Mouse (Mus musculus): ENCODE measurements around the gene Fap. TPM values are rescaled to one million over a fixed set of nuclear protein-coding genes. Genes with fewer than 3 reads are reported as not detected.

Gene Fap
- polyA plus RNA-seq, 1 experiment from 2014 or later = 3.6 TPM

- H3K27ac ChIP-seq (ENCODE audit: low read length) = no peak overlapping the region
- no peak for ATAC-seq (ENCODE audit: low read depth)
- H3K27me3 ChIP-seq (ENCODE audit: control insufficient read depth, insufficient read depth, low read depth, low read length) = no peaks in the 10 kb centered on the region
- no peak overlapping the region for H3K4me3 ChIP-seq (ENCODE audit: low read length)
- no peaks in the 10 kb centered on the region for H3K4me1 ChIP-seq (replicated peaks; ENCODE audit: control insufficient read depth, insufficient read depth, low read length)
- H3K4me2 ChIP-seq (ENCODE audit: low read depth, low read length) = no peak overlapping the region
- WGBS = 69% methylated on average over 2 of the region's 2 CpGs
- H3K9me3 ChIP-seq (ENCODE audit: control insufficient read depth, low read length) = no peaks in the 10 kb centered on the region
- H3K36me3 ChIP-seq (ENCODE audit: control insufficient read depth, insufficient read depth, low read length) = no peaks in the 10 kb centered on the region
- no peak overlapping the region for H3K9ac ChIP-seq (ENCODE audit: low read length)
Measured at GRCm38 (mm10) chr2:62506441-62506840, 67.4 kb downstream of the Fap start.

GRCm38 (mm10) chr2:62504269-62504796 is 69.5 kb downstream of the Fap start:
- Histone ChIP-seq H3K27ac (ENCODE audit: low read length) (no peak overlapping the region), H3K9ac (ENCODE audit: low read length) (no peak overlapping the region), H3K4me2 (ENCODE audit: low read depth, low read length) (no peak overlapping the region), H3K27me3 (ENCODE audit: control insufficient read depth, insufficient read depth, low read depth, low read length) (no peaks in the 10 kb centered on the region), H3K36me3 (ENCODE audit: control insufficient read depth, insufficient read depth, low read length) (no peaks in the 10 kb centered on the region), H3K4me1 (replicated peaks; ENCODE audit: control insufficient read depth, insufficient read depth, low read length) (no peaks in the 10 kb centered on the region), H3K4me3 (ENCODE audit: low read length) (no peak overlapping the region), H3K9me3 (ENCODE audit: control insufficient read depth, low read length) (no peaks in the 10 kb centered on the region)
- no peak for ATAC-seq (ENCODE audit: low read depth)
- WGBS = 49% methylated on average over 4 of the region's 4 CpGs

GRCm38 (mm10) chr2:62503326-62503725 is 70.5 kb downstream of the Fap start:
- Histone ChIP-seq H3K27me3 (ENCODE audit: control insufficient read depth, insufficient read depth, low read depth, low read length) (no peaks in the 10 kb centered on the region), H3K4me2 (ENCODE audit: low read depth, low read length) (no peak overlapping the region), H3K36me3 (ENCODE audit: control insufficient read depth, insufficient read depth, low read length) (no peaks in the 10 kb centered on the region), H3K4me3 (ENCODE audit: low read length) (no peak overlapping the region), H3K9me3 (ENCODE audit: control insufficient read depth, low read length) (no peaks in the 10 kb centered on the region), H3K4me1 (replicated peaks; ENCODE audit: control insufficient read depth, insufficient read depth, low read length) (no peaks in the 10 kb centered on the region), H3K9ac (ENCODE audit: low read length) (no peak overlapping the region), H3K27ac (ENCODE audit: low read length) (no peak overlapping the region)
- 71% methylated on average over 5 of the region's 5 CpGs for WGBS
- no peak for ATAC-seq (ENCODE audit: low read depth)

- Histone ChIP-seq H3K4me3 (ENCODE audit: low read length) (no peak overlapping the region), H3K4me2 (ENCODE audit: low read depth, low read length) (no peak overlapping the region), H3K9ac (ENCODE audit: low read length) (no peak overlapping the region), H3K9me3 (ENCODE audit: control insufficient read depth, low read length) (no peaks in the 10 kb centered on the region), H3K36me3 (ENCODE audit: control insufficient read depth, insufficient read depth, low read length) (no peaks in the 10 kb centered on the region), H3K27ac (ENCODE audit: low read length) (no peak overlapping the region), H3K4me1 (replicated peaks; ENCODE audit: control insufficient read depth, insufficient read depth, low read length) (no peaks in the 10 kb centered on the region), H3K27me3 (ENCODE audit: control insufficient read depth, insufficient read depth, low read depth, low read length) (no peaks in the 10 kb centered on the region)
- ATAC-seq (ENCODE audit: low read depth) = no peak
- WGBS = 68% methylated on average over 4 of the region's 4 CpGs
Measured at GRCm38 (mm10) chr2:62502516-62502915, 71.4 kb downstream of the Fap start.

GRCm38 (mm10) chr2:62498821-62499220 is 75.1 kb downstream of the Fap start:
- Histone ChIP-seq H3K4me3 (ENCODE audit: low read length) (no peak overlapping the region), H3K9me3 (ENCODE audit: control insufficient read depth, low read length) (no peaks in the 10 kb centered on the region), H3K4me2 (ENCODE audit: low read depth, low read length) (no peak overlapping the region), H3K9ac (ENCODE audit: low read length) (no peak overlapping the region), H3K27me3 (ENCODE audit: control insufficient read depth, insufficient read depth, low read depth, low read length) (no peaks in the 10 kb centered on the region), H3K36me3 (ENCODE audit: control insufficient read depth, insufficient read depth, low read length) (no peaks in the 10 kb centered on the region), H3K4me1 (replicated peaks; ENCODE audit: control insufficient read depth, insufficient read depth, low read length) (no peaks in the 10 kb centered on the region), H3K27ac (ENCODE audit: low read length) (no peak overlapping the region)
- no peak for ATAC-seq (ENCODE audit: low read depth)
- 73% methylated on average over 5 of the region's 5 CpGs for WGBS

- no peaks in the 10 kb centered on the region for H3K27me3 ChIP-seq (ENCODE audit: control insufficient read depth, insufficient read depth, low read depth, low read length)
- no peaks in the 10 kb centered on the region for H3K9me3 ChIP-seq (ENCODE audit: control insufficient read depth, low read length)
- H3K27ac ChIP-seq (ENCODE audit: low read length) = no peak overlapping the region
- H3K36me3 ChIP-seq (ENCODE audit: control insufficient read depth, insufficient read depth, low read length) = no peaks in the 10 kb centered on the region
- no peak for ATAC-seq (ENCODE audit: low read depth)
- no peak overlapping the region for H3K4me2 ChIP-seq (ENCODE audit: low read depth, low read length)
- no peak overlapping the region for H3K4me3 ChIP-seq (ENCODE audit: low read length)
- WGBS = 91% methylated on average over 4 of the region's 4 CpGs
- no peaks in the 10 kb centered on the region for H3K4me1 ChIP-seq (replicated peaks; ENCODE audit: control insufficient read depth, insufficient read depth, low read length)
- no peak overlapping the region for H3K9ac ChIP-seq (ENCODE audit: low read length)
Measured at GRCm38 (mm10) chr2:62498086-62498485, 75.8 kb downstream of the Fap start.

GRCm38 (mm10) chr2:62497333-62498002 is 76.4 kb downstream of the Fap start:
- no peak overlapping the region for H3K9ac ChIP-seq (ENCODE audit: low read length)
- ATAC-seq (ENCODE audit: low read depth) = no peak
- H3K4me1 ChIP-seq (replicated peaks; ENCODE audit: control insufficient read depth, insufficient read depth, low read length) = no peaks in the 10 kb centered on the region
- no peaks in the 10 kb centered on the region for H3K9me3 ChIP-seq (ENCODE audit: control insufficient read depth, low read length)
- no peak overlapping the region for H3K27ac ChIP-seq (ENCODE audit: low read length)
- no peaks in the 10 kb centered on the region for H3K27me3 ChIP-seq (ENCODE audit: control insufficient read depth, insufficient read depth, low read depth, low read length)
- no peaks in the 10 kb centered on the region for H3K36me3 ChIP-seq (ENCODE audit: control insufficient read depth, insufficient read depth, low read length)
- no peak overlapping the region for H3K4me2 ChIP-seq (ENCODE audit: low read depth, low read length)
- no peak overlapping the region for H3K4me3 ChIP-seq (ENCODE audit: low read length)
- WGBS = 78% methylated on average over 5 of the region's 5 CpGs

- Histone ChIP-seq H3K4me2 (ENCODE audit: low read depth, low read length) (no peak overlapping the region), H3K4me1 (replicated peaks; ENCODE audit: control insufficient read depth, insufficient read depth, low read length) (no peaks in the 10 kb centered on the region), H3K9ac (ENCODE audit: low read length) (no peak overlapping the region), H3K9me3 (ENCODE audit: control insufficient read depth, low read length) (no peaks in the 10 kb centered on the region), H3K27me3 (ENCODE audit: control insufficient read depth, insufficient read depth, low read depth, low read length) (no peaks in the 10 kb centered on the region), H3K36me3 (ENCODE audit: control insufficient read depth, insufficient read depth, low read length) (no peaks in the 10 kb centered on the region), H3K4me3 (ENCODE audit: low read length) (no peak overlapping the region), H3K27ac (ENCODE audit: low read length) (no peak overlapping the region)
- no peak for ATAC-seq (ENCODE audit: low read depth)
- 52% methylated on average over 4 of the region's 4 CpGs for WGBS
Measured at GRCm38 (mm10) chr2:62495407-62495806, 78.5 kb downstream of the Fap start.

- ATAC-seq (ENCODE audit: low read depth) = no peak
- H3K9ac ChIP-seq (ENCODE audit: low read length) = no peak overlapping the region
Measured at GRCm38 (mm10) chr2:62489832-62490231, 84.0 kb downstream of the Fap start.

More at GRCm38 (mm10) chr2:62489832-62490231, 84.0 kb downstream of the Fap start:
- Histone ChIP-seq H3K27me3 (ENCODE audit: control insufficient read depth, insufficient read depth, low read depth, low read length) (no peaks in the 10 kb centered on the region), H3K9me3 (ENCODE audit: control insufficient read depth, low read length) (no peaks in the 10 kb centered on the region), H3K36me3 (ENCODE audit: control insufficient read depth, insufficient read depth, low read length) (no peaks in the 10 kb centered on the region), H3K4me1 (replicated peaks; ENCODE audit: control insufficient read depth, insufficient read depth, low read length) (no peaks in the 10 kb centered on the region), H3K27ac (ENCODE audit: low read length) (no peak overlapping the region), H3K4me3 (ENCODE audit: low read length) (no peak overlapping the region), H3K4me2 (ENCODE audit: low read depth, low read length) (no peak overlapping the region)
- WGBS = 79% methylated on average over 6 of the region's 6 CpGs
